Mouse (Mus musculus) kidney, adult 18-20 months (tissue): ENCODE measurements at regions not wholly inside any gene's neighbourhood (a gene's known extent, or its start where the extent isn't known, plus 50 kb on each side); places are given as distances from the start of the nearest gene placed in this dataset.
"Not testable (repeated sequence)": the region's sequence is repeated elsewhere in the genome, so short reads cannot be mapped to it uniquely, and the experiment has no call there.

Experiments
- DNase-seq: peaks from one replicate; pipeline ENCODE4 v3.0.0; 2021

- DNase-seq = no peak
These were observed 83.8 kb downstream of the Eif4e start for GRCm38 (mm10) chr3:138609749-138610148.

- DNase-seq = no peak
These were observed 87.1 kb downstream of the Eif4e start for GRCm38 (mm10) chr3:138612884-138613653.

DNA sequence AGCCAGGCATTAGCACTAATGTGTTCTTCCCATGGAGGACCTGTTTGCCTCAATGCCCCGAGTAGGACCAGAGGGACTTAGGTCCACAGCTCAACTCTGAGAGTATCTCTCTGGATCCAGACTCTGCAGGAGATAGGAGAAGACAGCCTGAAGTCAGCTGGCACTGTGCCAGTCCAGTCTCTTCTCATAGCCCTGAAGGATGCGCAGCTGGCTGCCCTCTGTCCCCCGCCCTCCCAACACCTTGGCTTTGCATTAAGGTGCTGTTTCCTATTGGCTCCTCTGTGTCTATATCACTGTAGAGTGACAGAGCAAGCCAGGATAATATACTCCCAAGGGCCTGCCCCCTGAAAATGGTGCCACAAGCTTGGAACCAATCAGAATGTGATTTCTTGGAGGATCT, 87.7 kb downstream of the Eif4e start:
- no peak for DNase-seq

DNA sequence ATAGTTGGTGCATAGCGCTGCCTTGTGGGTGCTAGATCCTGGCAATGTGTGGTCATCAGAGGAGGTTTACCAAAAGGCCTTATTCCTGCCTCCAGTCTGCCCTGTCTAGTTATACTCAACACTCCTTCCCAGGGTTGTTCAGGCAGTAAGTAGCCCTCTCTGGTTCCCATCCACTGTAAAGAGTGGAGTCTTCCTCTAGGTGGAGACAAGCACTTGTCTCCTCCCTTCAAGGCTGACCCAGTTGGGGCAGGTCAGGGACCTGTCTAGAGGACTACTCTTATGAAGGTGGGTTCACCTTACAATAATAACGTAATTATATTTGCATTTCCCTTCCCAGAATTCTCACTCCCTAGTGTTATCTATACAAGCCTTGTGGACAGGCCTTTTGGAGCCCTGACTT, 88.9 kb downstream of the Eif4e start:
- DNase-seq = no peak

GRCm38 (mm10) chr3:138620263-138620662, 94.3 kb downstream of the Eif4e start:
- DNase-seq = no peak

GRCm38 (mm10) chr3:138624128-138624527, 98.1 kb downstream of the Eif4e start:
- no peak for DNase-seq

GRCm38 (mm10) chr3:138626230-138626629, 100.3 kb downstream of the Eif4e start:
- DNase-seq = no peak

- no peak for DNase-seq
These were observed 104.3 kb downstream of the Eif4e start for GRCm38 (mm10) chr3:138630231-138630630.

DNA sequence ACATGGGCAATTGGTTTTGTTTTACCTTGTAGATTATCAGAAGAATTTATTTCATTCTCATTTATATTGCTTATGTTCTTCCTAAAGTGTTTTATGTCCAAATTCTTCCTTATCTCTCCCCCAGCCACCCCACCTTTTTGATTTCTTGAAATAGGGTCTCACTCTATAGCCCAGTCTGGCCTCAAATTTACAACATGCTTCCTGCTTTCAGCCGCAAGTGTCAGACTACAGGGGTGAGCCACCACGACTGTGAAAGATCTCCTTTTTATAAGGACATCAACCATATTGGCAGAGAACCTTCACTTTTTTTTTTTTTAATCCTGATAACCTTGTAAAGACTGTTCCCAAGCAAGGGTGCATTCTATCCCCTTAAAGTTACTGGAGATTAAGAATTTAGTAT, 106.1 kb downstream of the Eif4e start:
- DNase-seq = no peak

- peak; percentile 50 for DNase-seq
These were observed 100.0 kb upstream of the Tspan5 start for GRCm38 (mm10) chr3:138642026-138642425.

GRCm38 (mm10) chr3:138643951-138644285, 98.1 kb upstream of the Tspan5 start:
- no peak for DNase-seq

- DNase-seq = peak; percentile 9
These were observed 97.6 kb upstream of the Tspan5 start for GRCm38 (mm10) chr3:138644286-138644951.

DNA sequence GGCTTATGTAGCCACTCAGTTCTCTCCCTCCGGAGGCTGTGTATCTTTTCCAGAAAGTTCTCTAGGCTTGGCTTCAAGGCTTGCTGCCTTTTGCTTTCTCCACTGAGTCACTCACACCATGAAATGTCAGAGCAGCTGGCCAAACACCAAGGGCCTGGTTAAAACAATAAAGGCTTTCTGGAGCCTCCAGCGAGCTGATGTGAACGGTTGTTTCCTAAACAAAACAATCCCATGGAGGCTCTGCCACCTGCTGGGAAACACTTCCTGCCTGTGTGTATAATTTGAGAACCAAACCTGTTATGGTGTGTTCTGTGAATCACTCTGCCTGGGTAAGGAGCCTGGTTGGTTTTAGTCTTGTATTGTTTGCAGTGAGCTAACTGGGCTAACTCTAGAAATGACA, 96.7 kb upstream of the Tspan5 start:
- DNase-seq = no peak

DNA sequence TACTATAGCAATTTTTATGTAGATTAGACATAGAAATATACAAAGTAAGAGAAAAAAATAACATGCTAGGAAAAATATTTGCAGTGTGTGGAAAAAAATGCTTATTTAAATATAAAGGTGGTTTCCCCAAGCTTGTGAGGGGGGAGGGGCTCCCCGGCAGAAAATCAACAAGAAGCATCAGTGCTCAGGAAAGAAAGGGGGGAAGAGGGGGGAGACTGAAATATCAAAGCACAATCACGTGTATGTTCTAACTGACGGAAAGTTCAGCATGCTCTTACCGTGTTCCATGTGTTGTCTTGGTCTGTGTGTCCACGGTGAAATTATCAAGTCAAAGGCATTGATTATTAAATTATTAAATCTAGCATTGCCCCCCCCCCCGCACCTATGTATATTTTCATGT, 92.3 kb upstream of the Tspan5 start:
- no peak for DNase-seq

- DNase-seq = not testable (repeated sequence)
These were observed 91.3 kb upstream of the Tspan5 start for GRCm38 (mm10) chr3:138650671-138651070.

DNA sequence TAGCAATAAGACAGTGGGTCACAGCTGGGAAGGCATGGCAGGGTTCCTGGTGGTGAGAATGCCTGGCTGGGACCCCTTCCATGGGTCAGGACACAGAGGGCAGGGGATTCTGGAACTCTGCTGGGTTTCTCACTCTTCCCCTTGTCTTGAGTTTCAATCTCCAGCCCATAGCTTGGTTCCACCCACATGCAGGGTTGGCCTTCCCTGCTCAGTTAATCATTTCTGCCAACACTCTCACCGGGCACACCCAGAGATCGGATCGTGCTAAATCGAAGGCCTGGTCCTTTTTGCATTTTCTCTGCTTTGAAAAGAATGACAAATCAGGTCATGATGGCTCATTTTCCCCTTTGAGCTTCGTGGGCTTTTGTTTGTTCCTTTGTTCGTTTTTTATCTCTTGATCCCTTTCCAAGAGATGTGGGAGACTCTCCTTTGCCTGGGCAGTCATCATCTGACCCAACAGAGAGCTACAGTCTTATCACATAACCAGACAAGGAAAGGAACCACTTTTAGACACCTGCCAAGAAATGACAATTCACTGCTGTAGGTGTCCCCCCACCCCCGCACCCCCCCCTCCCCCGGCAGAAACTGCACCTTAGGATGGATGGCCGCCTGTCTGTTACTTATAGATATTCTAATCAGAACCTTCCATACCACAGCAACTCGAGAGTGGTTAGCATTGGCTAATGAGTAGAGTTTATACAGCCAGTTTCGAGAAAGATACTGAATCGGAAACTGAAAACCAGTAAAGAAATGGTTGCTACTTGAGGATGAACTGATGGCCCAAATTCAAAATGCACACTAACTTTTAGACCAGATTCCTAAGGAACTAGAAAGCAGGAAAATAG, 90.4 kb upstream of the Tspan5 start:
- DNase-seq = no peak

- DNase-seq = no peak
These were observed 89.8 kb upstream of the Tspan5 start for GRCm38 (mm10) chr3:138652206-138652605.

GRCm38 (mm10) chr3:138652685-138653084, 89.3 kb upstream of the Tspan5 start:
- DNase-seq = no peak

DNA sequence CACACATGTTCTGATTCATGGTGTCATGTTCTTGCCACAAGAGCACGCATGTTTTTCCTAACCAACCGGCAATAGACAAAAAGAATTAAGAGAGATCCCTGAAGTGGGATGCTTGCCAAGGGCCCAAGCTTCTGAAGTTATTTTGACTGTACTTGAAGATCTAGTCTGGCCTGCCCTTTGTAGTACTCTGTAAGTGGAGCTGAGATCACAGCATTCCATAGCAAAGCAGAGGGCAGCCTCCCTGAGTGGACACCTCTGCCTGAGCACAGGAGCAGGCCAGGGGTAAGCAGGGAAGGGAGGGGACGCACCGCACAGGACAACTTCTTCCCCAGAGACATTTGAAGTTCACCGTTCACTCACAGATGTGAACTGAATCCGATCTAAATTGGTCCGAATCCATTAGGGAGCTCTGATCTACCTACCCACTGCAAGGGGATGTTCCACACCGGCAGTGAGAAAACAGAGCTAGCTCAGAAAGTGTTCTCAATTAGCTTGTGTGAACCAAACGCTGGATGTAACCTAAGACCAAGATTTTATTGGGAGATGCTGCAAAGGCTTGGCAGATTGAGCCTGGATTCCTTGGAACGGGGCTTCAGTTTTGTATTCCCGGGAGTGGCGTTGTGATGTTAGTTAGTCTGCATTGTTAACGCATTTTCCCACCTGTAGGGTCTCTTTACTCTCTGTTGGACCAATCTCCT, 88.3 kb upstream of the Tspan5 start:
- DNase-seq = no peak

DNA sequence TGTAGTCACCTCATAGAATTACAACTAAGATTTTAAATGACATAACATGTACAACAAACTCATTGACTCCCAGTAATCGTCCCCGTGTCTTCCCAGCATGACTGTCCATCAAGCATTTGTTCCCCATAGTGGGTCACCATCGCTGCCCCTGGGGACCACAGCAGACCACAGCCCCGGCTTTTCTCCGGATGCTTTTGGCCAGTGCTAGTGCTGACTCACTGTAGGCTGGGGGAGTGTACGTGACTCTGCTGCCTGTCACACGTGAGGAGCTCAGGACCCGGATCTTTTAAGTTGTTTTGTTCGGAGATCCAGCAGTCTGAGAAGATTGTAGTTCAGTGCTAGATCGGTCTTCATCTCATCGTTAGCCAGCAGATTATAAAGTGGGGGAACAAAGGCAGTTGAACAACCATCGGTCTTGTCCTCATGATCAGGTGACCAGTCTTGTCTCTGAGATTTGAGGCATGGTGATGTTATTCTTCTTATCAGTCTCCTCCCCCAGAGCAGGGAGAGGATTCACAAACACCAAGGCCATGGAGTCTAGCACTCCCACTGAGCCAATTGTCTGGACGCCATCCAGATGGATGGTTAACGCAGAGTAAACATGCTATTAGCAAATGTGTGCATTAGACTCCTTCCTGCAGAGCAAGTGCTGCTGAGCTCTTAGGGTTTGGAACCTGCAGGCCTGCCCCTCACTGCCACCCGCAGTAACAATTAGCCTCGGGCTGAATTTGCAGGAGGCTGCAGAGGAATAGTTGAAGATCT, 87.2 kb upstream of the Tspan5 start:
- no peak for DNase-seq

DNA sequence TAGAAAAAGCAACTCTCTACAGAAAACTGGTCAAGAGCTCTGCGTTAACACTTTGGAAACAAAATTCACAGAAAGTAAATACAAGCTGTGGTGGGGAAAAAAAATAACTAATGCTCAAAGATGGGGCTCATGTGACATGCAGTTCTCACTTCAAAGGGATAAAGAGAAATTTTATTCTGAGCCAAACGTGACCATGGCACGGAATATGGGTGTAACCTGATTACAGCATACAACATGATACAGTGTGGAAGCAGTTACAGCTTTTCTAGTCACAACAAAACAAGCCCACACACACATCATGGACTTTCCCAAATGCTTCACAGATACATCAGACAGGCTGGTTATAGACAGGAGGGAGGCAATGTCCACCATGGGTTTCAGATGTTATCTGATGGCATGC, 86.5 kb upstream of the Tspan5 start:
- no peak for DNase-seq

- DNase-seq = no peak
These were observed 79.4 kb upstream of the Tspan5 start for GRCm38 (mm10) chr3:138662625-138663024.
